Mouse (Mus musculus) lung, postnatal 0 days (tissue): ENCODE measurements around the gene Ckap5. TPM values are rescaled to one million over a fixed set of nuclear protein-coding genes. Genes with fewer than 3 reads are reported as not detected.
A peak's percentile ranks its signal among the peaks of the same experiment; 100 is the strongest.

ENCODE experiments used
- ATAC-seq: fragments of 200-750 bp; cut with Nextera tagmentation; 2 replicates; pipeline ENCODE4 v1.8.0; 2017; ENCODE audit warnings: moderate library complexity
- DNase-seq: peaks from one replicate; pipeline ENCODE4 v3.0.0-alpha.2; 2016; ENCODE audit warnings: low spot score
- H3K27ac ChIP-seq: fragments of 300-500 bp; sonication (generic); 2 replicates; pipeline ENCODE4 v1.5.1; 2014; ENCODE audit warnings: antibody characterized with exemption, mild to moderate bottlenecking, low read length, mixed read lengths
- H3K27me3 ChIP-seq: fragments of 300-500 bp; sonication (generic); replicated peaks from 2 replicates; pipeline ENCODE4 v1.6.1; 2014; ENCODE audit warnings: low read length, mixed read lengths; ENCODE audit not compliant: insufficient read depth
- H3K36me3 ChIP-seq: fragments of 300-500 bp; sonication (generic); 2 replicates; pipeline ENCODE4 v1.6.1; 2014; ENCODE audit warnings: low read length, mixed read lengths; ENCODE audit not compliant: insufficient read depth
- H3K4me1 ChIP-seq: fragments of 300-500 bp; sonication (generic); 2 replicates; pipeline ENCODE4 v1.6.1; 2014; ENCODE audit warnings: antibody characterized with exemption, low read depth, low read length, mixed read lengths; ENCODE audit not compliant: insufficient read depth
- H3K4me2 ChIP-seq: fragments of 300-500 bp; sonication (generic); replicated peaks from 2 replicates; pipeline ENCODE4 v1.6.1; 2014; ENCODE audit warnings: low read depth, mild to moderate bottlenecking, low read length, moderate library complexity, mixed read lengths
- H3K4me3 ChIP-seq: fragments of 300-500 bp; sonication (generic); 2 replicates; pipeline ENCODE4 v1.5.1; 2014; ENCODE audit warnings: low read depth, low read length
- H3K9ac ChIP-seq: fragments of 300-500 bp; sonication (generic); replicated peaks from 2 replicates; pipeline ENCODE4 v1.6.1; 2014; ENCODE audit warnings: low read depth, mild to moderate bottlenecking
- H3K9me3 ChIP-seq: fragments of 300-500 bp; sonication (generic); 2 replicates; pipeline ENCODE4 v1.6.1; 2016; ENCODE audit warnings: low read length, mixed read lengths
- CTCF ChIP-seq: IDR thresholded peaks from 2 replicates; pipeline ENCODE4 v1.5.1; 2016; ENCODE audit warnings: antibody characterized with exemption, mild to moderate bottlenecking
- EP300 ChIP-seq: IDR thresholded peaks from 2 replicates; pipeline ENCODE4 v1.6.1; 2016; ENCODE audit warnings: antibody characterized with exemption, mild to moderate bottlenecking, control low read depth
- WGBS: fragments of 180-500 bp; shearing (Covaris S2); extraction: QIAGEN DNeasy Blood & Tissue Kit; methylation state at CpG from one replicate; pipeline ENCODE4 v1.1.7; 2014; 5-methylcytosine and 5-hydroxymethylcytosine counted together
- polyA plus RNA-seq: library from polyadenylated mRNA; unstranded; fragments of >200 nt; fragmentation: Nextera tagmentation; extraction: Ambion mirVana; gene quantifications from 2 replicates; pipeline ENCODE4 v1.2.1, GENCODE M21; 2015

Ckap5 gene
- polyA plus RNA-seq, 1 experiment from 2014 or later, result 25.9 TPM

- Histone ChIP-seq H3K27ac (no peak overlapping the region), H3K36me3 (no peaks in the 10 kb centered on the region), H3K27me3 (no peaks in the 10 kb centered on the region), H3K4me2 (no peak overlapping the region), H3K4me3 (no peak overlapping the region), H3K4me1 (no peaks in the 10 kb centered on the region), H3K9ac (no peak overlapping the region), H3K9me3 (no peaks in the 10 kb centered on the region)
- WGBS, result 57% methylated on average over 6 of the region's 6 CpGs
- ATAC-seq, result no peak
- TF ChIP-seq CTCF (no peak), EP300 (no peak)
- DNase-seq, result no peak
Observed at GRCm38 (mm10) chr2:91638931-91639330, 112.4 kb downstream of the Ckap5 start.

GRCm38 (mm10) chr2:91642825-91643415 is 116.4 kb downstream of the Ckap5 start:
- H3K27me3 ChIP-seq, result no peaks in the 10 kb centered on the region
- peaks cover 19% of the 10 kb centered on the region for H3K36me3 ChIP-seq
- ATAC-seq, result peak; percentile 43; the same call in 1 of the 2 replicates
- H3K4me1 ChIP-seq, result no peaks in the 10 kb centered on the region
- DNase-seq, result no peak
- no peak overlapping the region for H3K4me2 ChIP-seq
- no peak overlapping the region for H3K4me3 ChIP-seq
- no peaks in the 10 kb centered on the region for H3K9me3 ChIP-seq
- H3K27ac ChIP-seq, result no peak overlapping the region
- no peak overlapping the region for H3K9ac ChIP-seq
- TF ChIP-seq CTCF (no peak), EP300 (no peak)
- 68% methylated on average over 2 of the region's 2 CpGs for WGBS

GRCm38 (mm10) chr2:91644021-91644420 is 117.5 kb downstream of the Ckap5 start:
- peaks cover 19% of the 10 kb centered on the region for H3K36me3 ChIP-seq
- no peaks in the 10 kb centered on the region for H3K4me1 ChIP-seq
- TF ChIP-seq EP300, result no peak
- TF ChIP-seq CTCF, result no peak
- no peaks in the 10 kb centered on the region for H3K9me3 ChIP-seq
- no peak for ATAC-seq
- H3K4me3 ChIP-seq, result no peak overlapping the region
- no peak overlapping the region for H3K27ac ChIP-seq
- 89% methylated on average over 11 of the region's 11 CpGs for WGBS
- H3K4me2 ChIP-seq, result no peak overlapping the region
- no peak for DNase-seq
- H3K9ac ChIP-seq, result no peak overlapping the region
- no peaks in the 10 kb centered on the region for H3K27me3 ChIP-seq

- WGBS, result 98% methylated on average over 15 of the region's 15 CpGs
- Histone ChIP-seq H3K4me3 (no peak overlapping the region), H3K4me2 (no peak overlapping the region), H3K36me3 (peaks cover 19% of the 10 kb centered on the region), H3K27ac (no peak overlapping the region), H3K9ac (no peak overlapping the region), H3K9me3 (no peaks in the 10 kb centered on the region), H3K4me1 (no peaks in the 10 kb centered on the region), H3K27me3 (no peaks in the 10 kb centered on the region)
- ATAC-seq, result no peak
- no peak for DNase-seq
- TF ChIP-seq CTCF (no peak), EP300 (no peak)
Observed at GRCm38 (mm10) chr2:91645354-91645753, 118.8 kb downstream of the Ckap5 start.

- WGBS, result 91% methylated on average over 11 of the region's 11 CpGs
- Histone ChIP-seq H3K4me1 (no peaks in the 10 kb centered on the region), H3K9me3 (no peaks in the 10 kb centered on the region), H3K36me3 (peaks cover 19% of the 10 kb centered on the region), H3K4me3 (no peak overlapping the region), H3K4me2 (no peak overlapping the region), H3K9ac (no peak overlapping the region), H3K27ac (no peak overlapping the region), H3K27me3 (no peaks in the 10 kb centered on the region)
- DNase-seq (no peak), ATAC-seq (no peak)
- no peak for TF ChIP-seq EP300
- TF ChIP-seq CTCF, result no peak
Observed at GRCm38 (mm10) chr2:91645811-91646210, 119.2 kb downstream of the Ckap5 start.

GRCm38 (mm10) chr2:91646733-91647132 is 120.2 kb downstream of the Ckap5 start:
- H3K9me3 ChIP-seq, result no peaks in the 10 kb centered on the region
- peak; percentile 46 for DNase-seq
- H3K27ac ChIP-seq, result no peak overlapping the region
- 28% methylated on average over 1 of the region's 1 CpGs for WGBS
- peaks cover 2% of the 10 kb centered on the region; the same call in 1 of the 2 replicates for H3K4me1 ChIP-seq
- no peak overlapping the region for H3K4me3 ChIP-seq
- no peak overlapping the region for H3K9ac ChIP-seq
- TF ChIP-seq EP300 (no peak), CTCF (peak; percentile 75)
- no peaks in the 10 kb centered on the region for H3K27me3 ChIP-seq
- no peak overlapping the region for H3K4me2 ChIP-seq
- H3K36me3 ChIP-seq, result peaks cover 19% of the 10 kb centered on the region
- ATAC-seq, result no peak

- Histone ChIP-seq H3K36me3 (peaks cover 23% of the 10 kb centered on the region), H3K9me3 (no peaks in the 10 kb centered on the region), H3K27ac (peak overlapping the region; percentile 95), H3K9ac (peak overlapping the region; percentile 91), H3K27me3 (no peaks in the 10 kb centered on the region), H3K4me2 (peak overlapping the region; percentile 88), H3K4me3 (peak overlapping the region; percentile 66), H3K4me1 (peaks cover 6% of the 10 kb centered on the region; the same call in 1 of the 2 replicates)
- WGBS, result 1% methylated on average over 15 of the region's 15 CpGs
- no peak for ATAC-seq
- DNase-seq, result peak; percentile 22
- TF ChIP-seq CTCF, result no peak
Observed at GRCm38 (mm10) chr2:91649152-91649551, 122.6 kb downstream of the Ckap5 start.
